Mouse (Mus musculus): ENCODE measurements around the gene 0610037L13Rik. TPM values are rescaled to one million over a fixed set of nuclear protein-coding genes. Genes with fewer than 3 reads are reported as not detected.

The 0610037L13Rik gene
- polyA plus RNA-seq, 1 experiment from 2014 or later, result 93.8 TPM

DNA sequence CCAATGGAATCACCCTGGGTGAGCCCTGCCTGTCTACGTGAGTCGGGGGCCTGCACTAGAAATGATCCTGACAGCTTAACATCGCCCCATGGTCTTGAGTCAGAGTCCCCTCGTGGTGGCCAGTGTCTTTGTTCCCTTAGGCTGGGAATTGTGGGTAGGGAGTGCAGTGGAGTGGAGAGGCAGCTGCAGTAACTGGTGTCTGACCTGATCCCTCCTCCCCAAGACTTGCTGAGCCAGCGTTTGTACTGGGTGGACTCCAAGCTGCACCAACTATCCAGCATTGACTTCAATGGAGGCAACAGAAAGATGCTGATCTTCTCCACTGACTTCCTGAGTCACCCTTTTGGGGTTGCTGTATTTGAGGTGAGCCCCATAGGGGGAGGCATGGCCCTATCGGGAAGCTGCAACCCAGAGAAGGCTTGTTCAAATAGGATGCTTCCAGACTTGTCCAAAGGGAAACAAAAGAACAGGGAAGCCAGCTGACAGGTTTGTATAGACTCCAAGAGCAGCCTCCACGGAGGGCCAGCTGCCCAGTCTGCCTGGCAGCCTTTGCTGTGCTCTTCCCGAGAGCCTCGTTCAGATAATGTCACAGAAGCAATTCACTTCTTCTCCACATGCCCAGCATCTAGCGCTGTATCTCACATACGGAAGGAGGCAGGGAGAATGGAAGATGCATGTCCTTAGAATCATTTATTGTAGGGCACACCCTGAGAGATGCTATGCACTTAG is 32.5 kb upstream of the 0610037L13Rik start:
- H3K36me3 ChIP-seq (ENCODE audit: control insufficient read depth, insufficient read depth, low read length), result no peaks in the 10 kb centered on the region
- 75% methylated on average over 11 of the region's 11 CpGs for WGBS
- no peak overlapping the region for H3K9ac ChIP-seq (ENCODE audit: low read depth, low read length)
- H3K4me3 ChIP-seq (ENCODE audit: low read length), result no peak overlapping the region
- H3K4me2 ChIP-seq (ENCODE audit: low read depth, low read length), result no peak overlapping the region
- H3K27ac ChIP-seq (ENCODE audit: low read length), result no peak overlapping the region
- no peaks in the 10 kb centered on the region for H3K4me1 ChIP-seq (ENCODE audit: control insufficient read depth, insufficient read depth, low read length)
- H3K27me3 ChIP-seq (replicated peaks; ENCODE audit: control insufficient read depth, insufficient read depth, low read length), result no peaks in the 10 kb centered on the region
- no peaks in the 10 kb centered on the region for H3K9me3 ChIP-seq (ENCODE audit: control insufficient read depth, low read length)
- no peak for ATAC-seq

DNA sequence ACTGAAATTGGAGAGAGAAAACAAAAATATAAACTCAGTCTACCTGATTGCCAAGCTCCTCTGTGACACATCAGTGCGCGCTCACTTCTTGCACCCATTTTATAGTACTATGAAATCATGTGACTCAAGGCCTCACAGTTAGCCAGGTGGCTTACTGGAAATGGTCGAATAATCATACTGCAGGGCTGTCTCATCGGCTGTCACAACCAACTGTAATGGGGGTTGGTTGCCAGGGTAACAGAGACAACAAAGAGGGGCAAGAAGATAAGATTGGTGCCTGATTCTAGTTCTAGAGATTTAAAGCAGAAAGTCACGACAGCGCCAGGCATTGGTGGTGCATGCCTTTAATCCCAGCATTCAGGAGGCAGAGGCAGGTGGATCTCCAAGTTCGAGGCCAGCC is 30.6 kb upstream of the 0610037L13Rik start:
- no peak for ATAC-seq
- H3K4me1 ChIP-seq (ENCODE audit: control insufficient read depth, insufficient read depth, low read length), result no peaks in the 10 kb centered on the region
- no peak overlapping the region for H3K4me2 ChIP-seq (ENCODE audit: low read depth, low read length)
- H3K9me3 ChIP-seq (ENCODE audit: control insufficient read depth, low read length), result no peaks in the 10 kb centered on the region
- no peaks in the 10 kb centered on the region for H3K36me3 ChIP-seq (ENCODE audit: control insufficient read depth, insufficient read depth, low read length)
- H3K27ac ChIP-seq (ENCODE audit: low read length), result no peak overlapping the region
- 91% methylated on average over 7 of the region's 7 CpGs for WGBS
- H3K9ac ChIP-seq (ENCODE audit: low read depth, low read length), result no peak overlapping the region
- H3K27me3 ChIP-seq (replicated peaks; ENCODE audit: control insufficient read depth, insufficient read depth, low read length), result no peaks in the 10 kb centered on the region
- H3K4me3 ChIP-seq (ENCODE audit: low read length), result no peak overlapping the region

DNA sequence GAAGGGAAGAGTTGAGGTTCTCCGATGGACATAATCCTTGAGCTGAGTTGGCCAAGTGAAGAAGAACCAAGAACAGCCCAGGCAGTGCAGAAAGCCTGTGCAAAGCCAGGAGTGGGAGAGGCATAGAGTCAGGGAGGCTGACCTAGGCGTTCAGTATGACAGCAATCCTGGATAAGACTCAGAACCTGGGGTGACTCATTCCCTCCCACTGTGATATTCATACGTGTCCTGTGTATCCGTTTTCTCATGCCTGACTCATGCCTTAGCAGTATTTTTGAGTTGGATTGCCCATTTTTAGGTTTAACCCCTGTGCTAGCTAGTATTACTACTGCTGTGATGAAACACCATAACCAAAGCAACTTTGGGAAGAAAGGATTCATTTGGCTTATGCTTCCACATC is 24.7 kb upstream of the 0610037L13Rik start:
- 84% methylated on average over 4 of the region's 4 CpGs for WGBS
- Histone ChIP-seq H3K4me3 (ENCODE audit: low read length) (no peak overlapping the region), H3K27ac (ENCODE audit: low read length) (no peak overlapping the region), H3K4me1 (ENCODE audit: control insufficient read depth, insufficient read depth, low read length) (no peaks in the 10 kb centered on the region), H3K27me3 (replicated peaks; ENCODE audit: control insufficient read depth, insufficient read depth, low read length) (no peaks in the 10 kb centered on the region), H3K9ac (ENCODE audit: low read depth, low read length) (no peak overlapping the region), H3K4me2 (ENCODE audit: low read depth, low read length) (no peak overlapping the region), H3K9me3 (ENCODE audit: control insufficient read depth, low read length) (no peaks in the 10 kb centered on the region), H3K36me3 (ENCODE audit: control insufficient read depth, insufficient read depth, low read length) (no peaks in the 10 kb centered on the region)
- no peak for ATAC-seq

DNA sequence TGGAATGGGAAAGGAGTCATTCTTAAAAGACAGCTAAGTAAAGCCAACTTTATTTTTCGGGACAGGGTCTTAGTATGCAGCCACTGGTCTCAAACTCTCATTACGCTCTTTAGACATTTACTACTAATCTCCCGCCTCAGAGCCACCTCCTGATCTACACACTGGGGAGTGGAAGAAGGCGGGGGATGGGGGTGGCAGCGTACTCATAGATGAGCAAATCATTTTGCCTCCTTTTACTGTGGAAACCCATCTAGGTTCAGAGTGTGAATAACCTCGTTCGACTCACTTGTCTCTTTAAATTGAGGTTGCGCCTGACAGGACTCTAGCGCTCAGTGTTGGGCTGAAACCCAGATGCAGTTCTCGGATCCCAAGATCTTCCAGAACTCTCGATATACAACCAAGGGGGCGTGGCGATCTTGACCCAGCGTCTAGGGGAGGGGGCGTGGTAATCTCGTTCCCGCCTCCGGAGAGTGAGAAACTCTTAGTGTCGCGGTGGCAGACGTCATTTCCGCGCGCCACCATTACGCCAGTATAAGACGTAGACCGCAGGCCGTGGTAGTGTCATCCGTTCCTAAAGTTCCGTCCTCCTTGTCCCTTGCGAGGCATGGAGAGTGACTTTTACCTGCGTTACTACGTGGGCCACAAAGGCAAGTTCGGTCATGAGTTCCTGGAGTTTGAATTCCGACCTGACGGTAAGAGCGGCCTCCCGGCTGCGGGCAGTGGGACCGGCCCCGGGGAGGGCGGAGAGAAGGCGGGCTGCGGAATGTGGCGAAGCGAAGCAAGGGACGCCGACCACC is 10.2 kb upstream of the 0610037L13Rik start, which contains the start of gene Magoh:
TSS of gene Magoh (plus strand) at position 502 of the 797 bp plus-strand sequence.
- peaks cover 7% of the 10 kb centered on the region for H3K4me1 ChIP-seq (ENCODE audit: control insufficient read depth, insufficient read depth, low read length)
- peaks cover 4% of the 10 kb centered on the region for H3K36me3 ChIP-seq (ENCODE audit: control insufficient read depth, insufficient read depth, low read length)
- peak within 1 kb of the TSS; percentile 62 for H3K27ac ChIP-seq (ENCODE audit: low read length)
- H3K27me3 ChIP-seq (replicated peaks; ENCODE audit: control insufficient read depth, insufficient read depth, low read length), result no peaks in the 10 kb centered on the region
- ATAC-seq, result peak; percentile 97
- WGBS, result 3% methylated on average over 48 of the region's 48 CpGs
- H3K4me2 ChIP-seq (ENCODE audit: low read depth, low read length), result peak within 1 kb of the TSS; percentile 78
- H3K9ac ChIP-seq (ENCODE audit: low read depth, low read length), result peak within 1 kb of the TSS; percentile 79
- peak within 1 kb of the TSS; percentile 73 for H3K4me3 ChIP-seq (ENCODE audit: low read length)
- H3K9me3 ChIP-seq (ENCODE audit: control insufficient read depth, low read length), result no peaks in the 10 kb centered on the region

DNA sequence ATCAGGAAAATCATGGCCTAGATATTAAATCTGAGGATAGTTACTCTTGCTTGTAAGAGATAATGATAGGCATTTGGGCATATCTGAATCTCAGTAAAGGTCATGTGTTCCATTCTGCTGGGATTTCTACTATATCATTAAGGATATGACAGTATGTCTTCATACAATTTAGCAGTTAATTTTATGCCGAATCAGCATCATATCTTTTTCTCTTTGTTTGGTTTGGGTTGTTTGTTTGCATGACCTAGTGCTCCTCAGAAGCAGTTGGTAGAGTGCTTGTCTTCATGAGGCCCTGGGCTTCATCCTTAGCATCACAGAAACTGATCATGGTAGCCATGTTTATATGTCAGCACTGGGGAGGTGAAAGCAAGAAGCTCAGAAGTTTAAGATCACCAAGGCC is 8.0 kb upstream of the 0610037L13Rik start:
- Histone ChIP-seq H3K4me1 (ENCODE audit: control insufficient read depth, insufficient read depth, low read length) (peaks cover 7% of the 10 kb centered on the region), H3K9me3 (ENCODE audit: control insufficient read depth, low read length) (no peaks in the 10 kb centered on the region), H3K4me2 (ENCODE audit: low read depth, low read length) (no peak overlapping the region), H3K4me3 (ENCODE audit: low read length) (no peak overlapping the region), H3K27me3 (replicated peaks; ENCODE audit: control insufficient read depth, insufficient read depth, low read length) (no peaks in the 10 kb centered on the region), H3K36me3 (ENCODE audit: control insufficient read depth, insufficient read depth, low read length) (peaks cover 10% of the 10 kb centered on the region), H3K9ac (ENCODE audit: low read depth, low read length) (no peak overlapping the region), H3K27ac (ENCODE audit: low read length) (no peak overlapping the region)
- WGBS, result 89% methylated on average over 1 of the region's 1 CpGs
- no peak for ATAC-seq

DNA sequence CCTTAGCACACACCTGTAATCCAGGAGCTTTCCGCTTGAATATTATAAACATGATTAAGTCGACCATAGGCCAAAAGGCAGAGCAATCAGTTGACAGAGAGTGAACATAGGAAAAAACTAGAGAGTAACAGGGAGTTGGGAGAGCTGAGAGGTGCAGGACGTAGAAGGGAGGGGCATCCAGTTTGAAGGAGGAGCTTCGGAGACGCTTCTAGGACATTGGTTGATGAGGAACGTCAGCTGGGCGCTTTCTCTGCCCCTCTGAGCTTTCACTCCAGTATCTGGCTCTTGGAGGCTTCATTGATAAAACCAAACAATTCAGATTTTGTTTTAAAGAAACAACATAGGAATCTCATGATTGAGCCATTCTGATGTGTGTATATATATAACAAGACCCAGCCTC is 3.2 kb upstream of the 0610037L13Rik start:
- Histone ChIP-seq H3K9ac (ENCODE audit: low read depth, low read length) (no peak overlapping the region), H3K27ac (ENCODE audit: low read length) (no peak overlapping the region), H3K4me1 (ENCODE audit: control insufficient read depth, insufficient read depth, low read length) (peaks cover 9% of the 10 kb centered on the region), H3K9me3 (ENCODE audit: control insufficient read depth, low read length) (no peaks in the 10 kb centered on the region), H3K4me2 (ENCODE audit: low read depth, low read length) (no peak overlapping the region), H3K27me3 (replicated peaks; ENCODE audit: control insufficient read depth, insufficient read depth, low read length) (no peaks in the 10 kb centered on the region), H3K4me3 (ENCODE audit: low read length) (no peak overlapping the region), H3K36me3 (ENCODE audit: control insufficient read depth, insufficient read depth, low read length) (peaks cover 10% of the 10 kb centered on the region)
- 79% methylated on average over 7 of the region's 7 CpGs for WGBS
- no peak for ATAC-seq

DNA sequence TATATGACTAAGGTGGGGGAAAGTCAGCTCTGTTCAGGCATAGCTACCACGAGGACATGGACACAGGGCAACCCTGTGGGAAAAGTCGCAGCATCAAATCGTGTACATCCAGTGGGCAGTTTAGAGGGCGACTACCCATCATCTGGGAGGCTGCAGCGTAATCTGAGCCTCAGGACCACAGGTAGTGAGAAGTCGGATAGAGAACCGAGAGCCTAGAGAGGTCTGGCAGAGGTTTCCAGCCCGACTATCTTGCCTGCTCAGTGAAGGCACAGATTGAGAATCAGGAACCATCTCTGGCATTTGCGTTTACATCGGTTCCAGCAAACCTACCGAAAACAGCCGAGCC is 255 bp upstream of the 0610037L13Rik start:
- H3K27me3 ChIP-seq (replicated peaks; ENCODE audit: control insufficient read depth, insufficient read depth, low read length), result no peaks in the 10 kb centered on the region
- H3K9me3 ChIP-seq (ENCODE audit: control insufficient read depth, low read length), result no peaks in the 10 kb centered on the region
- H3K9ac ChIP-seq (ENCODE audit: low read depth, low read length), result peak overlapping the region; percentile 76
- ATAC-seq, result peak; percentile 36
- peak overlapping the region; percentile 66 for H3K4me3 ChIP-seq (ENCODE audit: low read length)
- 1% methylated on average over 12 of the region's 12 CpGs for WGBS
- peaks cover 7% of the 10 kb centered on the region; the same call in 1 of the 2 replicates for H3K36me3 ChIP-seq (ENCODE audit: control insufficient read depth, insufficient read depth, low read length)
- H3K27ac ChIP-seq (ENCODE audit: low read length), result peak overlapping the region; percentile 78
- peaks cover 9% of the 10 kb centered on the region for H3K4me1 ChIP-seq (ENCODE audit: control insufficient read depth, insufficient read depth, low read length)
- H3K4me2 ChIP-seq (ENCODE audit: low read depth, low read length), result peak overlapping the region; percentile 87

DNA sequence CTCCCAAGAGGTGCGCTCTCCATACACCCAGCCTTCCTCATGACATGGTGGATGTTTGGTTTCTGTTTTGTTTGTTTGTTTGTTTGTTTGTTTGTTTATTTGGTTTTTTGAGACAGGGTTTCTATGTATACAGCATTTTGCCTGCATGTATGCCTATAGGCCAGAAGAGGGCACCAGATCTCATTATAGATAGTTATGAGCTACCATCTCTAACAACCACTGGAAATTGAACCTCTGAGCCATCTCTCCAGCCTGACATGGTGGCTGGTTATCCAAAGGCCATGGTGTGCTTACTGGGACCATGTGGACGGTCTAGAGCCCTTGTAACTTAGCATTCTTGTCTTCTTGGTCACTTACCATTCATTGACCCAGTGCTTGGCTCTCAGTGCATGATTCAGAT is 3.0 kb downstream of the 0610037L13Rik start:
- 84% methylated on average over 2 of the region's 2 CpGs for WGBS
- ATAC-seq, result no peak
- Histone ChIP-seq H3K4me2 (ENCODE audit: low read depth, low read length) (no peak overlapping the region), H3K9me3 (ENCODE audit: control insufficient read depth, low read length) (no peaks in the 10 kb centered on the region), H3K4me3 (ENCODE audit: low read length) (no peak overlapping the region), H3K4me1 (ENCODE audit: control insufficient read depth, insufficient read depth, low read length) (peaks cover 9% of the 10 kb centered on the region), H3K36me3 (ENCODE audit: control insufficient read depth, insufficient read depth, low read length) (peaks cover 6% of the 10 kb centered on the region; the same call in 1 of the 2 replicates), H3K9ac (ENCODE audit: low read depth, low read length) (no peak overlapping the region), H3K27me3 (replicated peaks; ENCODE audit: control insufficient read depth, insufficient read depth, low read length) (no peaks in the 10 kb centered on the region), H3K27ac (ENCODE audit: low read length) (no peak overlapping the region)

DNA sequence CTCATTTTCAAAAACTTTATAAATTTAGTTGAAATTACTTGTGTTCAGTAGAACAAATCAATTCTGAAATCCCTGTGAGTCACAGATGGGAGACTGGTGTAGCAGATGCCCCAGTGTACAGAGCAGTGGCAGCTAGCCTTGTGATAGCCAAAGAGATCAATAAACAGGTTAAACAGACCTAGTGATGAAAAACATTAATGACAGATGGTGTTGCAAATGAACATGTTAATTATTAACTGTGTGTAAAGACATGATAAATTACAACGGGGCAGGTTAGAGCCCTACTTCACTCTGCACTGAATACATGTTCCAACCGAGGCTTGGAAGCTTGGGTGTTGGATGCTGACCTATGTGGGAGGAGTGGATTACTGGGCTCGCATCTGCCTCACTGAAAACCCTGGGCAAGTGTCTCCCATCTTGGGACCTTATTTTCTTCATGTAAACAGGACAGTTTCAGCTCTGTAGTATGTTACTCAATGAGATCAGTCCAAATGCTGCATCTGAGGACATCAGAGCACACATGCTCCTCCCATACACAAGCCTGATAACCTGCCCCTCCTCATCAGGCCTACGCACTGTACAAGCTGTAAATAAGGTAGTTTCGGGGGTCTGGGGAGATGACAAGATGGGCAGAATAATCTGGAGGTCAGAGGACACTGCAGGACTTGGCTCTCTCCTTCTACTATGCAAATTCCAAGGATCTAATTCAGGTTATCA is 9.8 kb downstream of the 0610037L13Rik start:
- peak; percentile 80 for ATAC-seq
- no peak overlapping the region for H3K9ac ChIP-seq (ENCODE audit: low read depth, low read length)
- no peaks in the 10 kb centered on the region for H3K9me3 ChIP-seq (ENCODE audit: control insufficient read depth, low read length)
- H3K4me3 ChIP-seq (ENCODE audit: low read length), result no peak overlapping the region
- peaks cover 6% of the 10 kb centered on the region; the same call in 1 of the 2 replicates for H3K36me3 ChIP-seq (ENCODE audit: control insufficient read depth, insufficient read depth, low read length)
- 66% methylated on average over 5 of the region's 5 CpGs for WGBS
- peak overlapping the region; percentile 3; the same call in 1 of the 2 replicates for H3K27ac ChIP-seq (ENCODE audit: low read length)
- peaks cover 16% of the 10 kb centered on the region; the same call in 1 of the 2 replicates for H3K4me1 ChIP-seq (ENCODE audit: control insufficient read depth, insufficient read depth, low read length)
- H3K4me2 ChIP-seq (ENCODE audit: low read depth, low read length), result no peak overlapping the region
- no peaks in the 10 kb centered on the region for H3K27me3 ChIP-seq (replicated peaks; ENCODE audit: control insufficient read depth, insufficient read depth, low read length)
